Mouse (Mus musculus): ENCODE data around the gene Sept10.

DNA sequence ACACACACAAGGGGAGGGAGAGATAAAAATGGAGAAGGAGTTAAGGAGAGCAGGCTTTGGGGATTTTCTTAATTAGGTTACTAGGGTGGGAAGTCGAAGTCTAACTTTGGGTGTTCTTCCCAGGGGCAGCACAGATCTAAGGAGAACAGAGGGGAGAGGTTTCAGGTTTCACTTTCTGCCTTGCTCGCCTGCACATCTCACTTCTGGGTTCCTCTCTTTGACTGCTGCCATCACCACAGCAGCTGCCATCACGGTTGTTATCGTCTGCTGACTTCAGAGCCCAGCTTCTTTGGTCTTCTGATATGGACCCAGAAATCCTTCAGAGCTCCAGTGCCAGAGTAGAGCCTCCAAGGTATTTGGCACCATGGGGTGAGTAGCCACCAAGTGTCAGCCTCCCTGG, 46.5 kb upstream of the Sept10 start:
- no peak for TF ChIP-seq CTCF (IDR thresholded peaks at IDR 0.05; ENCODE audit: low read depth)
- TF ChIP-seq EP300 (IDR thresholded peaks at IDR 0.05; ENCODE audit: low read depth), result no peak

Data from liver, embryonic 14.5 days (tissue).